Mouse (Mus musculus) embryonic fibroblast, embryonic 13.5 days (primary cell): ENCODE results near the gene Pabpc1l.

ENCODE experiments used
- CTCF ChIP-seq: IDR thresholded peaks from 2 replicates; pipeline ENCODE4 v1.5.1; 2011; ENCODE audit warnings: mild to moderate bottlenecking, control low read depth, low read length, moderate library complexity, borderline replicate concordance; ENCODE audit not compliant: insufficient read depth
- POLR2A ChIP-seq: IDR thresholded peaks from 2 replicates; pipeline ENCODE4 v1.6.1; 2011; ENCODE audit warnings: low read depth, mild to moderate bottlenecking, control low read depth, low read length, moderate library complexity

- no peak for TF ChIP-seq CTCF
- TF ChIP-seq POLR2A: no peak
Measured at GRCm38 (mm10) chr2:164083609-164084341, 58.5 kb downstream of the Pabpc1l start.
